Mouse (Mus musculus) forebrain, embryonic 16.5 days (tissue): Measurements from ENCODE around the gene Cep112. TPM values are rescaled to one million over a fixed set of nuclear protein-coding genes. Genes with fewer than 3 reads are reported as not detected.
A peak's percentile ranks its signal among the peaks of the same experiment; 100 is the strongest.

ENCODE experiments used
- ATAC-seq: fragments of 200-750 bp; cut with Nextera tagmentation; 2 replicates; pipeline ENCODE4 v1.8.0; 2017; ENCODE audit warnings: mild to moderate bottlenecking, moderate library complexity
- H3K27ac ChIP-seq: fragments of 300-500 bp; sonication (generic); 2 replicates; pipeline ENCODE4 v1.5.1; 2014; ENCODE audit warnings: low read length, control low read depth
- H3K27me3 ChIP-seq: fragments of 300-500 bp; sonication (generic); replicated peaks from 2 replicates; pipeline ENCODE4 v1.6.1; 2014; ENCODE audit warnings: low read length; ENCODE audit not compliant: control insufficient read depth, insufficient read depth
- H3K36me3 ChIP-seq: fragments of 300-500 bp; sonication (generic); 2 replicates; pipeline ENCODE4 v1.6.1; 2014; ENCODE audit not compliant: control insufficient read depth, insufficient read depth
- H3K4me1 ChIP-seq: fragments of 300-500 bp; sonication (generic); replicated peaks from 2 replicates; pipeline ENCODE4 v1.6.1; 2014; ENCODE audit warnings: low read length; ENCODE audit not compliant: control insufficient read depth, insufficient read depth
- H3K4me2 ChIP-seq: fragments of 300-500 bp; sonication (generic); 2 replicates; pipeline ENCODE4 v1.6.1; 2014; ENCODE audit warnings: mild to moderate bottlenecking, low read length, control low read depth
- H3K4me3 ChIP-seq: fragments of 300-500 bp; sonication (generic); replicated peaks from 2 replicates; pipeline ENCODE4 v1.5.1; 2014; ENCODE audit warnings: mild to moderate bottlenecking, low read length, control low read depth
- H3K9ac ChIP-seq: fragments of 300-500 bp; sonication (generic); replicated peaks from 2 replicates; pipeline ENCODE4 v1.6.1; 2014; ENCODE audit warnings: low read depth, low read length, control low read depth
- H3K9me3 ChIP-seq: fragments of 300-500 bp; sonication (generic); 2 replicates; pipeline ENCODE4 v1.6.1; 2016; ENCODE audit warnings: low read length; ENCODE audit not compliant: control insufficient read depth
- WGBS: fragments of 180-500 bp; shearing (Covaris S2); extraction: QIAGEN DNeasy Blood & Tissue Kit; methylation state at CpG from one replicate; pipeline ENCODE4 v1.1.7; 2014; 5-methylcytosine and 5-hydroxymethylcytosine counted together
- polyA plus RNA-seq: library from polyadenylated mRNA; unstranded; fragments of >200 nt; fragmentation: Nextera tagmentation; extraction: Ambion mirVana; gene quantifications from 2 replicates; pipeline ENCODE4 v1.2.1, GENCODE M21; 2015

The Cep112 gene
- polyA plus RNA-seq = 11.0 and 14.2 TPM in 2 replicates

GRCm38 (mm10) chr11:108424889-108425591, at the start of gene Cep112:
Gene Cep112 (plus strand): TSS chr11:108425192.
- peaks cover 17% of the 10 kb centered on the region for H3K4me1 ChIP-seq
- H3K4me2 ChIP-seq = peak within 1 kb of the TSS; percentile 83
- peak; percentile 95 for ATAC-seq
- no peaks in the 10 kb centered on the region for H3K9me3 ChIP-seq
- H3K36me3 ChIP-seq = no peaks in the 10 kb centered on the region
- peak within 1 kb of the TSS; percentile 73 for H3K9ac ChIP-seq
- no peaks in the 10 kb centered on the region for H3K27me3 ChIP-seq
- peak within 1 kb of the TSS; percentile 42; the same call in 1 of the 2 replicates for H3K27ac ChIP-seq
- H3K4me3 ChIP-seq = peak within 1 kb of the TSS; percentile 67
- WGBS = under 1% methylated on average over 56 of the region's 61 CpGs

GRCm38 (mm10) chr11:108376815-108377214, 48.2 kb upstream of the Cep112 start:
- Histone ChIP-seq H3K27ac (no peak overlapping the region), H3K9me3 (no peaks in the 10 kb centered on the region), H3K27me3 (no peaks in the 10 kb centered on the region), H3K4me2 (no peak overlapping the region), H3K4me3 (no peak overlapping the region), H3K36me3 (no peaks in the 10 kb centered on the region), H3K4me1 (peaks cover 7% of the 10 kb centered on the region; the same call in 1 of the 2 replicates), H3K9ac (no peak overlapping the region)
- whole genome bisulfite sequencing = 94% methylated on average over 7 of the region's 7 CpGs
- ATAC-seq = no peak

DNA sequence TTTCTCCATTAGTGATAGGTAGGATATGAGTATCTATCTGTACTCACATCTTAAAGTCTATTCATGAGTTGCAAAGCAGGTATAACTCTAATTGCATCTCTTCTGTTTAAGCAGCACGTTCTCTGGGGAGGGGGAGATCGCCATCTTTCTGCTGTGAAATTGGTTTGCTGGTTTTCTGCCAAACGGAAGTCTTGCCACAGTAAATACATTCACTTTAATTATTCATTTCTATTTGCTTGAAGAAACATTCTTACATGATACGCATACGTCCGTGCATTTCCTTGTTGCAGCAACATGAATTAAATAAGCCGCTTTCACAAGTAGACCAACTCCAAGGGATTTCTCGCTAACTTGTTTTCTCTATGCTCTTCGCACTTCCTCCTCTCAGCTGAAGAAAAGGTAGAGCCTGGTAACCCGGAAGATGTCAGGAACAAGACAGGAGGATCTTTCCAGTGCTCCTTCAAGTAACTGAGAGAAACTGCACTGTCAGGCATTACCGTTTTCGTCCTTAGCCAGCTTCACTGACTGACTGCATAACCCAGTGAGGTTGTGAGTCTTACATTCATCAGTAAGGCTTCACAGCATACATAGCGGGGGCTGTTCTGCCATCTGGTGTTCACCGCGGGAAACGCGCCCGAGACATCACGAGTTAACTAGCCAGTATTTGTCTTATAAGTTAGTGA, 47.2 kb upstream of the Cep112 start:
- ATAC-seq = peak; percentile 98
- WGBS = 21% methylated on average over 19 of the region's 19 CpGs

GRCm38 (mm10) chr11:108378363-108378751, 46.6 kb upstream of the Cep112 start:
- no peaks in the 10 kb centered on the region for H3K27me3 ChIP-seq
- WGBS = 77% methylated on average over 4 of the region's 4 CpGs
- H3K9me3 ChIP-seq = no peaks in the 10 kb centered on the region
- H3K4me3 ChIP-seq = no peak overlapping the region
- ATAC-seq = peak; percentile 25
- H3K36me3 ChIP-seq = no peaks in the 10 kb centered on the region
- H3K4me2 ChIP-seq = no peak overlapping the region
- H3K4me1 ChIP-seq = peaks cover 4% of the 10 kb centered on the region; the same call in 1 of the 2 replicates
- no peak overlapping the region for H3K9ac ChIP-seq
- H3K27ac ChIP-seq = peak overlapping the region; percentile 7; the same call in 1 of the 2 replicates

More for the DNA sequence above, 47.2 kb upstream of the Cep112 start:
- H3K9ac ChIP-seq = no peak overlapping the region
- no peak overlapping the region for H3K4me3 ChIP-seq
- H3K4me2 ChIP-seq = peak overlapping the region; percentile 46
- no peak overlapping the region for H3K27ac ChIP-seq
- H3K36me3 ChIP-seq = no peaks in the 10 kb centered on the region
- H3K9me3 ChIP-seq = no peaks in the 10 kb centered on the region
- peaks cover 4% of the 10 kb centered on the region; the same call in 1 of the 2 replicates for H3K4me1 ChIP-seq
- no peaks in the 10 kb centered on the region for H3K27me3 ChIP-seq

GRCm38 (mm10) chr11:108382664-108383063, 42.3 kb upstream of the Cep112 start:
- no peak overlapping the region for H3K4me2 ChIP-seq
- H3K4me3 ChIP-seq = no peak overlapping the region
- 81% methylated on average over 3 of the region's 3 CpGs for WGBS
- no peaks in the 10 kb centered on the region for H3K36me3 ChIP-seq
- no peak for ATAC-seq
- no peaks in the 10 kb centered on the region for H3K9me3 ChIP-seq
- peaks cover 3% of the 10 kb centered on the region; the same call in 1 of the 2 replicates for H3K4me1 ChIP-seq
- H3K27me3 ChIP-seq = no peaks in the 10 kb centered on the region
- H3K27ac ChIP-seq = no peak overlapping the region
- no peak overlapping the region for H3K9ac ChIP-seq

DNA sequence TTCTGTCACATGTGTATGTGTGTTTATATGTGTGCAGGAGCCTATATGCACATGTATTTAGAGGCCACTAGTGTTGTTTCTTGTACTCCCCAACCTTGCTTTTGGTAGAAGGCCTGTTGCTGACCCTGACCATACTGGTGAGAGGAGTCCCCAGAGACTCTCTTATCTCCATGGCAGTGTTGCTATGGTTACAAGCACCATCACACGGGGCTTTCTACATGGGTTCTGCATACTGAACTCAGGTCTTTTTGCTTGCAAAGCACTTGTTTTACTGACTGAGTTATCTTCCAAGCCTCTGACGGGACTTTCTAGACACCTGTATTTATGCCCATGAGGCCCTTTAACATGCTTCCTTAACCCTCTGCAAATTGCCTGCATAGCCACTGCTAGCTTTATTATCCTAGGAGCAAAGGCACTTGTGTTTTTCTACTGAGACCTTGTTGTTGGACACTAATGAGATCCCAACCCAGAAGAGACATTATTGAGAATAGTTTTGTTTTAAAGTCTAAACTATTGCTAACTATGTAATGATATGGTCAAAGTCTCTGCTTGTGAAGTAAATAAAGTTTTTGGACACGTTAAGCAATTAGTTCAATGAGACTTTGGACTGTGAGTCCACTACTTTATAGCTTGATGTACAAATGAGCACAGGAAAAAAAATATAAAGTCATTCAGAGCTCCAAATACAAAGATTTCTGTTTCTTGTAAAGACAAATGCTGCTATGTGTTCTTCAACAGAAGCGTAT, 39.9 kb upstream of the Cep112 start:
- ATAC-seq = no peak
- 57% methylated on average over 4 of the region's 4 CpGs for WGBS
- no peaks in the 10 kb centered on the region for H3K27me3 ChIP-seq

DNA sequence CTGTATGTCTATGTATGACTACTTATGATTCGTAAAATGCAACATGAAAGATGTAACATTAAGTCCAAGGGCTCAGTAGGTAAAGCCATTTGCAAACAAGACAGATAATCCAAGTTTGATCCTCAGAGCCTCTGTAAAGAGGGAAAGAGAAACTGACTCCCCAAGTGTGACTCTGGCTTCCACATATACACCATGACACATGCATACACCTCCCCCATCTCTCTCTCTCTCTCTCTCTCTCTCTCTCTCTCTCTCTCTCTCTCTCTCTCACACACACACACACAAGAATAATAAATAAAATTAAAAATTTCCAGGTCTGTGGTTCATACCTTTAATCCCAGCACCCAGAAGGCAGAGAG, 39.3 kb upstream of the Cep112 start:
- Histone ChIP-seq H3K9me3 (no peaks in the 10 kb centered on the region), H3K9ac (no peak overlapping the region), H3K27me3 (no peaks in the 10 kb centered on the region), H3K4me3 (no peak overlapping the region), H3K27ac (no peak overlapping the region), H3K4me1 (no peaks in the 10 kb centered on the region), H3K36me3 (no peaks in the 10 kb centered on the region), H3K4me2 (no peak overlapping the region)
- ATAC-seq = no peak
- 98% methylated on average over 1 of the region's 1 CpGs for whole genome bisulfite sequencing

More for the DNA sequence above, 39.9 kb upstream of the Cep112 start:
- H3K4me1 ChIP-seq = no peaks in the 10 kb centered on the region
- H3K9me3 ChIP-seq = no peaks in the 10 kb centered on the region
- no peak overlapping the region for H3K9ac ChIP-seq
- H3K4me2 ChIP-seq = no peak overlapping the region
- no peaks in the 10 kb centered on the region for H3K36me3 ChIP-seq
- H3K27ac ChIP-seq = no peak overlapping the region
- no peak overlapping the region for H3K4me3 ChIP-seq

- 97% methylated on average over 9 of the region's 9 CpGs for WGBS
- Histone ChIP-seq H3K9me3 (no peaks in the 10 kb centered on the region), H3K9ac (no peak overlapping the region), H3K4me1 (no peaks in the 10 kb centered on the region), H3K36me3 (no peaks in the 10 kb centered on the region), H3K27me3 (no peaks in the 10 kb centered on the region), H3K27ac (no peak overlapping the region), H3K4me3 (no peak overlapping the region), H3K4me2 (no peak overlapping the region)
- ATAC-seq = no peak
Observed at GRCm38 (mm10) chr11:108395061-108395460, 29.9 kb upstream of the Cep112 start.
